Mouse (Mus musculus): ENCODE results near the gene Cacul1. TPM values are rescaled to one million over a fixed set of nuclear protein-coding genes. Genes with fewer than 3 reads are reported as not detected.

Gene Cacul1
- polyA plus RNA-seq (2015; fragmentation: Nextera tagmentation; extraction: Ambion mirVana), result 12.0 and 12.5 TPM in 2 replicates

- DNase-seq (ENCODE audit: low spot score), result peak; percentile 100
- peaks cover 4% of the 10 kb centered on the region; the same call in 1 of the 2 replicates for H3K4me1 ChIP-seq (ENCODE audit: insufficient read depth, low read depth, low read length)
- WGBS, result 2% methylated on average over 61 of the region's 64 CpGs
- H3K36me3 ChIP-seq (ENCODE audit: insufficient read depth, low read length), result no peaks in the 10 kb centered on the region
- peak within 1 kb of the TSS; percentile 71 for H3K4me2 ChIP-seq (replicated peaks; ENCODE audit: low read depth, low read length)
- peak within 1 kb of the TSS; percentile 89 for H3K9ac ChIP-seq (replicated peaks; ENCODE audit: low read depth)
- H3K9me3 ChIP-seq (ENCODE audit: low read length), result no peaks in the 10 kb centered on the region
- no peaks in the 10 kb centered on the region for H3K27me3 ChIP-seq (replicated peaks; ENCODE audit: insufficient read depth, low read length)
- H3K27ac ChIP-seq (ENCODE audit: low read length), result peak within 1 kb of the TSS; percentile 91
- peak; percentile 97 for ATAC-seq
- H3K4me3 ChIP-seq (ENCODE audit: low read depth, low read length), result peak within 1 kb of the TSS; percentile 78
- TF ChIP-seq EP300 (IDR thresholded peaks at IDR 0.05), result no peak; the same call in 1 of the 2 replicates
- TF ChIP-seq CTCF (IDR thresholded peaks at IDR 0.05), result no peak
These were observed at the start of gene Cacul1 for GRCm38 (mm10) chr19:60580582-60581339. Gene Cacul1 (minus strand): TSS chr19:60581025.

GRCm38 (mm10) chr19:60619420-60619819 lies 38.6 kb upstream of the Cacul1 start:
- TF ChIP-seq CTCF (IDR thresholded peaks at IDR 0.05), result no peak
- Histone ChIP-seq H3K27ac (ENCODE audit: low read length) (no peak overlapping the region), H3K36me3 (ENCODE audit: insufficient read depth, low read length) (no peaks in the 10 kb centered on the region), H3K27me3 (replicated peaks; ENCODE audit: insufficient read depth, low read length) (no peaks in the 10 kb centered on the region), H3K4me1 (ENCODE audit: insufficient read depth, low read depth, low read length) (no peaks in the 10 kb centered on the region), H3K9me3 (ENCODE audit: low read length) (no peaks in the 10 kb centered on the region), H3K4me3 (ENCODE audit: low read depth, low read length) (no peak overlapping the region), H3K4me2 (replicated peaks; ENCODE audit: low read depth, low read length) (no peak overlapping the region), H3K9ac (replicated peaks; ENCODE audit: low read depth) (no peak overlapping the region)
- no peak for DNase-seq (ENCODE audit: low spot score)
- no peak for ATAC-seq
- whole genome bisulfite sequencing, result 65% methylated on average over 4 of the region's 4 CpGs

GRCm38 (mm10) chr19:60617007-60617406 lies 36.2 kb upstream of the Cacul1 start:
- DNase-seq (ENCODE audit: low spot score), result no peak
- Histone ChIP-seq H3K27ac (ENCODE audit: low read length) (no peak overlapping the region), H3K4me3 (ENCODE audit: low read depth, low read length) (no peak overlapping the region), H3K27me3 (replicated peaks; ENCODE audit: insufficient read depth, low read length) (no peaks in the 10 kb centered on the region), H3K9me3 (ENCODE audit: low read length) (no peaks in the 10 kb centered on the region), H3K4me1 (ENCODE audit: insufficient read depth, low read depth, low read length) (no peaks in the 10 kb centered on the region), H3K36me3 (ENCODE audit: insufficient read depth, low read length) (no peaks in the 10 kb centered on the region), H3K4me2 (replicated peaks; ENCODE audit: low read depth, low read length) (no peak overlapping the region), H3K9ac (replicated peaks; ENCODE audit: low read depth) (no peak overlapping the region)
- 6% methylated on average over 1 of the region's 1 CpGs for WGBS
- no peak for ATAC-seq
- TF ChIP-seq EP300 (IDR thresholded peaks at IDR 0.05), result no peak
- no peak for TF ChIP-seq CTCF (IDR thresholded peaks at IDR 0.05)

- no peaks in the 10 kb centered on the region for H3K27me3 ChIP-seq (replicated peaks; ENCODE audit: insufficient read depth, low read length)
- no peaks in the 10 kb centered on the region for H3K4me1 ChIP-seq (ENCODE audit: insufficient read depth, low read depth, low read length)
- no peak overlapping the region for H3K27ac ChIP-seq (ENCODE audit: low read length)
- no peak overlapping the region for H3K4me2 ChIP-seq (replicated peaks; ENCODE audit: low read depth, low read length)
- H3K4me3 ChIP-seq (ENCODE audit: low read depth, low read length), result no peak overlapping the region
- H3K9me3 ChIP-seq (ENCODE audit: low read length), result no peaks in the 10 kb centered on the region
- no peak for ATAC-seq
- 59% methylated on average over 5 of the region's 5 CpGs for WGBS
- no peaks in the 10 kb centered on the region for H3K36me3 ChIP-seq (ENCODE audit: insufficient read depth, low read length)
- no peak overlapping the region for H3K9ac ChIP-seq (replicated peaks; ENCODE audit: low read depth)
- TF ChIP-seq CTCF (IDR thresholded peaks at IDR 0.05), result no peak
- no peak for TF ChIP-seq EP300 (IDR thresholded peaks at IDR 0.05)
- no peak for DNase-seq (ENCODE audit: low spot score)
These were observed 34.8 kb upstream of the Cacul1 start for GRCm38 (mm10) chr19:60615470-60616200.

GRCm38 (mm10) chr19:60611525-60612215 lies 30.8 kb upstream of the Cacul1 start:
- Histone ChIP-seq H3K4me2 (replicated peaks; ENCODE audit: low read depth, low read length) (no peak overlapping the region), H3K27ac (ENCODE audit: low read length) (no peak overlapping the region), H3K9me3 (ENCODE audit: low read length) (no peaks in the 10 kb centered on the region), H3K36me3 (ENCODE audit: insufficient read depth, low read length) (no peaks in the 10 kb centered on the region), H3K9ac (replicated peaks; ENCODE audit: low read depth) (no peak overlapping the region), H3K4me3 (ENCODE audit: low read depth, low read length) (no peak overlapping the region), H3K27me3 (replicated peaks; ENCODE audit: insufficient read depth, low read length) (no peaks in the 10 kb centered on the region), H3K4me1 (ENCODE audit: insufficient read depth, low read depth, low read length) (no peaks in the 10 kb centered on the region)
- ATAC-seq (no peak), DNase-seq (ENCODE audit: low spot score) (peak; percentile 22)
- 35% methylated on average over 12 of the region's 12 CpGs for WGBS
- peak; percentile 63 for TF ChIP-seq CTCF (IDR thresholded peaks at IDR 0.05)
- TF ChIP-seq EP300 (IDR thresholded peaks at IDR 0.05), result no peak

GRCm38 (mm10) chr19:60608766-60609165 lies 27.9 kb upstream of the Cacul1 start:
- no peak overlapping the region for H3K4me3 ChIP-seq (ENCODE audit: low read depth, low read length)
- H3K9ac ChIP-seq (replicated peaks; ENCODE audit: low read depth), result no peak overlapping the region
- DNase-seq (ENCODE audit: low spot score), result peak; percentile 56
- H3K27me3 ChIP-seq (replicated peaks; ENCODE audit: insufficient read depth, low read length), result no peaks in the 10 kb centered on the region
- no peak for TF ChIP-seq EP300 (IDR thresholded peaks at IDR 0.05)
- peak; percentile 79 for TF ChIP-seq CTCF (IDR thresholded peaks at IDR 0.05)
- H3K36me3 ChIP-seq (ENCODE audit: insufficient read depth, low read length), result no peaks in the 10 kb centered on the region
- no peak overlapping the region for H3K4me2 ChIP-seq (replicated peaks; ENCODE audit: low read depth, low read length)
- peak; percentile 62 for ATAC-seq
- H3K4me1 ChIP-seq (ENCODE audit: insufficient read depth, low read depth, low read length), result no peaks in the 10 kb centered on the region
- H3K9me3 ChIP-seq (ENCODE audit: low read length), result no peaks in the 10 kb centered on the region
- 25% methylated on average over 5 of the region's 5 CpGs for WGBS
- no peak overlapping the region for H3K27ac ChIP-seq (ENCODE audit: low read length)
